Mouse (Mus musculus): ENCODE measurements around the gene Runx2.

The Runx2 gene

GRCm38 (mm10) chr17:44814508-44815175 lies at the start of gene Runx2:
TSS of gene Runx2 (minus strand) at chr17:44814797.
- DNase-seq: no peak

- no peak for DNase-seq
Observed at GRCm38 (mm10) chr17:44863165-44863564, 48.6 kb upstream of the Runx2 start.

GRCm38 (mm10) chr17:44842184-44842583 lies 27.6 kb upstream of the Runx2 start:
- DNase-seq: no peak

- DNase-seq: no peak
Observed at GRCm38 (mm10) chr17:44831201-44831600, 16.6 kb upstream of the Runx2 start.

GRCm38 (mm10) chr17:44829587-44829986 lies 15.0 kb upstream of the Runx2 start:
- DNase-seq: no peak

- no peak for DNase-seq
Observed at GRCm38 (mm10) chr17:44827964-44828363, 13.4 kb upstream of the Runx2 start.

GRCm38 (mm10) chr17:44827124-44827523 lies 12.5 kb upstream of the Runx2 start:
- no peak for DNase-seq

- no peak for DNase-seq
Observed at GRCm38 (mm10) chr17:44821940-44822339, 7.3 kb upstream of the Runx2 start.

- DNase-seq: no peak
Observed at GRCm38 (mm10) chr17:44819816-44820215, 5.2 kb upstream of the Runx2 start.

- no peak for DNase-seq
Observed at GRCm38 (mm10) chr17:44818825-44819224, 4.2 kb upstream of the Runx2 start.

GRCm38 (mm10) chr17:44807031-44807430 lies 7.6 kb downstream of the Runx2 start:
- no peak for DNase-seq

- no peak for DNase-seq
Observed at GRCm38 (mm10) chr17:44797331-44797730, 17.3 kb downstream of the Runx2 start.

- no peak for DNase-seq
Observed at GRCm38 (mm10) chr17:44792218-44792917, 22.2 kb downstream of the Runx2 start.

- peak; percentile 23 for DNase-seq
Observed at GRCm38 (mm10) chr17:44788982-44789747, 25.4 kb downstream of the Runx2 start.

GRCm38 (mm10) chr17:44783143-44783542 lies 31.5 kb downstream of the Runx2 start:
- no peak for DNase-seq

- no peak for DNase-seq
Observed at GRCm38 (mm10) chr17:44782366-44782765, 32.2 kb downstream of the Runx2 start.

GRCm38 (mm10) chr17:44780353-44780752 lies 34.2 kb downstream of the Runx2 start:
- no peak for DNase-seq

- DNase-seq: no peak
Observed at GRCm38 (mm10) chr17:44778141-44778540, 36.5 kb downstream of the Runx2 start.

GRCm38 (mm10) chr17:44777337-44777804 lies 37.2 kb downstream of the Runx2 start:
- DNase-seq: peak; percentile 89

- DNase-seq: peak; percentile 99
Observed at GRCm38 (mm10) chr17:44776738-44777270, 37.8 kb downstream of the Runx2 start, which contains the start of gene Supt3. TSS of gene Supt3 (plus strand) at chr17:44777152.

- no peak for DNase-seq
Observed at GRCm38 (mm10) chr17:44772576-44772975, 42.0 kb downstream of the Runx2 start.

- DNase-seq: no peak
Observed at GRCm38 (mm10) chr17:44770871-44771270, 43.7 kb downstream of the Runx2 start.

GRCm38 (mm10) chr17:44768522-44768921 lies 46.1 kb downstream of the Runx2 start:
- no peak for DNase-seq

Data from thymus, postnatal 4 days (tissue).